Mouse (Mus musculus): ENCODE measurements around the gene Gm11595. TPM values are rescaled to one million over a fixed set of nuclear protein-coding genes. Genes with fewer than 3 reads are reported as not detected.

The Gm11595 gene
- polyA plus RNA-seq, 1 experiment from 2014 or later, result not detected

GRCm38 (mm10) chr11:99768410-99768809 is 4.3 kb downstream of the Gm11595 start:
- no peaks in the 10 kb centered on the region for H3K4me1 ChIP-seq (ENCODE audit: control insufficient read depth, insufficient read depth, low read length)
- no peak overlapping the region for H3K9ac ChIP-seq (replicated peaks; ENCODE audit: low read depth, low read length)
- H3K27ac ChIP-seq (ENCODE audit: low read depth, low read length), result no peak overlapping the region
- no peak for ATAC-seq (ENCODE audit: low read depth)
- H3K4me2 ChIP-seq (ENCODE audit: low read depth, low read length), result no peak overlapping the region
- WGBS, result 88% methylated on average over 2 of the region's 2 CpGs
- no peaks in the 10 kb centered on the region for H3K27me3 ChIP-seq (ENCODE audit: control insufficient read depth, insufficient read depth, low read length)
- no peaks in the 10 kb centered on the region for H3K9me3 ChIP-seq (ENCODE audit: control insufficient read depth, low read length)
- H3K4me3 ChIP-seq (ENCODE audit: low read depth, low read length), result no peak overlapping the region
- no peaks in the 10 kb centered on the region for H3K36me3 ChIP-seq (ENCODE audit: control insufficient read depth, insufficient read depth, low read length)

- Histone ChIP-seq H3K4me3 (ENCODE audit: low read depth, low read length) (no peak overlapping the region), H3K4me2 (ENCODE audit: low read depth, low read length) (no peak overlapping the region), H3K9me3 (ENCODE audit: control insufficient read depth, low read length) (no peaks in the 10 kb centered on the region), H3K4me1 (ENCODE audit: control insufficient read depth, insufficient read depth, low read length) (no peaks in the 10 kb centered on the region), H3K27ac (ENCODE audit: low read depth, low read length) (no peak overlapping the region), H3K36me3 (ENCODE audit: control insufficient read depth, insufficient read depth, low read length) (no peaks in the 10 kb centered on the region), H3K27me3 (ENCODE audit: control insufficient read depth, insufficient read depth, low read length) (no peaks in the 10 kb centered on the region), H3K9ac (replicated peaks; ENCODE audit: low read depth, low read length) (no peak overlapping the region)
- 89% methylated on average over 1 of the region's 1 CpGs for WGBS
- ATAC-seq (ENCODE audit: low read depth), result no peak
These were observed 13.8 kb downstream of the Gm11595 start for GRCm38 (mm10) chr11:99758877-99759276.

- Histone ChIP-seq H3K9me3 (ENCODE audit: control insufficient read depth, low read length) (no peaks in the 10 kb centered on the region), H3K4me1 (ENCODE audit: control insufficient read depth, insufficient read depth, low read length) (no peaks in the 10 kb centered on the region), H3K27me3 (ENCODE audit: control insufficient read depth, insufficient read depth, low read length) (no peaks in the 10 kb centered on the region), H3K4me2 (ENCODE audit: low read depth, low read length) (no peak overlapping the region), H3K36me3 (ENCODE audit: control insufficient read depth, insufficient read depth, low read length) (no peaks in the 10 kb centered on the region), H3K4me3 (ENCODE audit: low read depth, low read length) (no peak overlapping the region), H3K27ac (ENCODE audit: low read depth, low read length) (no peak overlapping the region), H3K9ac (replicated peaks; ENCODE audit: low read depth, low read length) (no peak overlapping the region)
- no peak for ATAC-seq (ENCODE audit: low read depth)
- WGBS, result 91% methylated on average over 3 of the region's 3 CpGs
These were observed 28.7 kb downstream of the Gm11595 start for GRCm38 (mm10) chr11:99743985-99744384.

GRCm38 (mm10) chr11:99734190-99734589 is 38.5 kb downstream of the Gm11595 start, which contains the start of gene Gm14180:
Gm14180 (minus strand) TSS chr11:99734290.
- no peak for ATAC-seq (ENCODE audit: low read depth)

GRCm38 (mm10) chr11:99724061-99724460 is 48.7 kb downstream of the Gm11595 start:
- no peak for ATAC-seq (ENCODE audit: low read depth)
- no peak overlapping the region for H3K9ac ChIP-seq (replicated peaks; ENCODE audit: low read depth, low read length)
- H3K27ac ChIP-seq (ENCODE audit: low read depth, low read length), result no peak overlapping the region
- H3K4me3 ChIP-seq (ENCODE audit: low read depth, low read length), result no peak overlapping the region
- WGBS, result 75% methylated on average over 2 of the region's 2 CpGs
- no peaks in the 10 kb centered on the region for H3K36me3 ChIP-seq (ENCODE audit: control insufficient read depth, insufficient read depth, low read length)
- H3K4me2 ChIP-seq (ENCODE audit: low read depth, low read length), result no peak overlapping the region
- H3K9me3 ChIP-seq (ENCODE audit: control insufficient read depth, low read length), result no peaks in the 10 kb centered on the region
- H3K27me3 ChIP-seq (ENCODE audit: control insufficient read depth, insufficient read depth, low read length), result no peaks in the 10 kb centered on the region
- H3K4me1 ChIP-seq (ENCODE audit: control insufficient read depth, insufficient read depth, low read length), result no peaks in the 10 kb centered on the region

More at GRCm38 (mm10) chr11:99734190-99734589, 38.5 kb downstream of the Gm11595 start, which contains the start of gene Gm14180:
- Histone ChIP-seq H3K4me3 (ENCODE audit: low read depth, low read length) (no peak within 1 kb of the TSS), H3K36me3 (ENCODE audit: control insufficient read depth, insufficient read depth, low read length) (no peaks in the 10 kb centered on the region), H3K9me3 (ENCODE audit: control insufficient read depth, low read length) (no peaks in the 10 kb centered on the region), H3K27ac (ENCODE audit: low read depth, low read length) (no peak within 1 kb of the TSS), H3K4me2 (ENCODE audit: low read depth, low read length) (no peak within 1 kb of the TSS), H3K4me1 (ENCODE audit: control insufficient read depth, insufficient read depth, low read length) (no peaks in the 10 kb centered on the region), H3K9ac (replicated peaks; ENCODE audit: low read depth, low read length) (no peak within 1 kb of the TSS), H3K27me3 (ENCODE audit: control insufficient read depth, insufficient read depth, low read length) (no peaks in the 10 kb centered on the region)
- 72% methylated on average over 2 of the region's 2 CpGs for WGBS

Other genes with a start within 250 kb of the Gm11595 start
- not detected in 2 replicates for gene Krt40, start 229.8 kb downstream of the Gm11595 start, polyA plus RNA-seq (2014; fragmentation: Nextera tagmentation; extraction: Ambion mirVana)
- not detected in 2 replicates for gene Krtap3-3, start 222.0 kb downstream of the Gm11595 start, polyA plus RNA-seq (2014; fragmentation: Nextera tagmentation; extraction: Ambion mirVana)
- gene Krtap3-2, start 216.1 kb downstream of the Gm11595 start, polyA plus RNA-seq (2014; fragmentation: Nextera tagmentation; extraction: Ambion mirVana), result not detected in 2 replicates
- not detected in 2 replicates for gene Gm11939, start 213.4 kb downstream of the Gm11595 start, polyA plus RNA-seq (2014; fragmentation: Nextera tagmentation; extraction: Ambion mirVana)
- gene Krtap3-1, start 206.3 kb downstream of the Gm11595 start, polyA plus RNA-seq (2014; fragmentation: Nextera tagmentation; extraction: Ambion mirVana), result not detected in 2 replicates
- not detected in 2 replicates for gene Krtap1-5, start 191.9 kb downstream of the Gm11595 start, polyA plus RNA-seq (2014; fragmentation: Nextera tagmentation; extraction: Ambion mirVana)
- gene Krtap1-4, start 189.3 kb downstream of the Gm11595 start, polyA plus RNA-seq (2014; fragmentation: Nextera tagmentation; extraction: Ambion mirVana), result not detected in 2 replicates
- not detected in 2 replicates for gene Krtap1-3, start 181.6 kb downstream of the Gm11595 start, polyA plus RNA-seq (2014; fragmentation: Nextera tagmentation; extraction: Ambion mirVana)
- gene Krtap9-3, start 174.8 kb downstream of the Gm11595 start, polyA plus RNA-seq (2014; fragmentation: Nextera tagmentation; extraction: Ambion mirVana), result not detected in 2 replicates
- not detected in 2 replicates for gene Gm11938, start 169.6 kb downstream of the Gm11595 start, polyA plus RNA-seq (2014; fragmentation: Nextera tagmentation; extraction: Ambion mirVana)
- gene Gm11937, start 162.7 kb downstream of the Gm11595 start, polyA plus RNA-seq (2014; fragmentation: Nextera tagmentation; extraction: Ambion mirVana), result not detected in 2 replicates
- gene Krtap2-4, start 158.1 kb downstream of the Gm11595 start, polyA plus RNA-seq (2014; fragmentation: Nextera tagmentation; extraction: Ambion mirVana), result not detected in 2 replicates
- not detected in 2 replicates for gene Gm11562, start 152.5 kb downstream of the Gm11595 start, polyA plus RNA-seq (2014; fragmentation: Nextera tagmentation; extraction: Ambion mirVana)
- gene Krtap4-1, start 144.7 kb downstream of the Gm11595 start, polyA plus RNA-seq (2014; fragmentation: Nextera tagmentation; extraction: Ambion mirVana), result not detected in 2 replicates
- gene Krtap4-2, start 137.8 kb downstream of the Gm11595 start, polyA plus RNA-seq (2014; fragmentation: Nextera tagmentation; extraction: Ambion mirVana), result not detected in 2 replicates
- not detected in 2 replicates for gene Krtap4-7, start 128.8 kb downstream of the Gm11595 start, polyA plus RNA-seq (2014; fragmentation: Nextera tagmentation; extraction: Ambion mirVana)
- gene Gm11555, start 122.7 kb downstream of the Gm11595 start, polyA plus RNA-seq (2014; fragmentation: Nextera tagmentation; extraction: Ambion mirVana), result not detected in 2 replicates
- gene Gm11563, start 114.0 kb downstream of the Gm11595 start, polyA plus RNA-seq (2014; fragmentation: Nextera tagmentation; extraction: Ambion mirVana), result not detected in 2 replicates
- not detected in 2 replicates for gene Krtap4-6, start 107.0 kb downstream of the Gm11595 start, polyA plus RNA-seq (2014; fragmentation: Nextera tagmentation; extraction: Ambion mirVana)
- not detected in 2 replicates for gene Gm14190, start 82.2 kb downstream of the Gm11595 start, polyA plus RNA-seq (2014; fragmentation: Nextera tagmentation; extraction: Ambion mirVana)
- not detected in 2 replicates for gene Gm14180, start 38.6 kb downstream of the Gm11595 start, polyA plus RNA-seq (2014; fragmentation: Nextera tagmentation; extraction: Ambion mirVana)
- gene Krtap4-8, start 7.8 kb upstream of the Gm11595 start, polyA plus RNA-seq (2014; fragmentation: Nextera tagmentation; extraction: Ambion mirVana), result not detected in 2 replicates
- gene Krtap4-9, start 12.3 kb upstream of the Gm11595 start, polyA plus RNA-seq (2014; fragmentation: Nextera tagmentation; extraction: Ambion mirVana), result not detected in 2 replicates
- not detected in 2 replicates for gene Gm11596, start 20.6 kb upstream of the Gm11595 start, polyA plus RNA-seq (2014; fragmentation: Nextera tagmentation; extraction: Ambion mirVana)
- gene Gm11569, start 26.0 kb upstream of the Gm11595 start, polyA plus RNA-seq (2014; fragmentation: Nextera tagmentation; extraction: Ambion mirVana), result not detected in 2 replicates
- gene Gm11554, start 31.5 kb upstream of the Gm11595 start, polyA plus RNA-seq (2014; fragmentation: Nextera tagmentation; extraction: Ambion mirVana), result not detected in 2 replicates
- gene Krtap4-13, start 37.0 kb upstream of the Gm11595 start, polyA plus RNA-seq (2014; fragmentation: Nextera tagmentation; extraction: Ambion mirVana), result not detected in 2 replicates
- not detected in 2 replicates for gene Gm11564, start 42.8 kb upstream of the Gm11595 start, polyA plus RNA-seq (2014; fragmentation: Nextera tagmentation; extraction: Ambion mirVana)
- not detected in 2 replicates for gene 2300003K06Rik, start 65.2 kb upstream of the Gm11595 start, polyA plus RNA-seq (2014; fragmentation: Nextera tagmentation; extraction: Ambion mirVana)
- not detected in 2 replicates for gene Krtap4-16, start 78.7 kb upstream of the Gm11595 start, polyA plus RNA-seq (2014; fragmentation: Nextera tagmentation; extraction: Ambion mirVana)
- not detected in 2 replicates for gene Gm11568, start 85.0 kb upstream of the Gm11595 start, polyA plus RNA-seq (2014; fragmentation: Nextera tagmentation; extraction: Ambion mirVana)
- gene Gm11559, start 91.6 kb upstream of the Gm11595 start, polyA plus RNA-seq (2014; fragmentation: Nextera tagmentation; extraction: Ambion mirVana), result not detected in 2 replicates
- gene Krtap9-1, start 100.5 kb upstream of the Gm11595 start, polyA plus RNA-seq (2014; fragmentation: Nextera tagmentation; extraction: Ambion mirVana), result not detected in 2 replicates
- gene Gm11567, start 106.3 kb upstream of the Gm11595 start, polyA plus RNA-seq (2014; fragmentation: Nextera tagmentation; extraction: Ambion mirVana), result not detected in 2 replicates
- gene Krtap31-1, start 135.0 kb upstream of the Gm11595 start, polyA plus RNA-seq (2014; fragmentation: Nextera tagmentation; extraction: Ambion mirVana), result not detected in 2 replicates
- not detected in 2 replicates for gene Gm11565, start 141.8 kb upstream of the Gm11595 start, polyA plus RNA-seq (2014; fragmentation: Nextera tagmentation; extraction: Ambion mirVana)
- not detected in 2 replicates for gene Krtap31-2, start 163.4 kb upstream of the Gm11595 start, polyA plus RNA-seq (2014; fragmentation: Nextera tagmentation; extraction: Ambion mirVana)
- gene Krtap9-5, start 175.6 kb upstream of the Gm11595 start, polyA plus RNA-seq (2014; fragmentation: Nextera tagmentation; extraction: Ambion mirVana), result not detected in 2 replicates
- gene Krtap29-1, start 206.1 kb upstream of the Gm11595 start, polyA plus RNA-seq (2014; fragmentation: Nextera tagmentation; extraction: Ambion mirVana), result not detected in 2 replicates
- 0.24 TPM in 1 of 2 replicates, not detected in the other for gene Krtap16-1, start 213.7 kb upstream of the Gm11595 start, polyA plus RNA-seq (2014; fragmentation: Nextera tagmentation; extraction: Ambion mirVana)
- 0.56 and 0.86 TPM in 2 replicates for gene Krtap17-1, start 221.1 kb upstream of the Gm11595 start, polyA plus RNA-seq (2014; fragmentation: Nextera tagmentation; extraction: Ambion mirVana)
- not detected in 2 replicates for gene Krt33a, start 243.3 kb upstream of the Gm11595 start, polyA plus RNA-seq (2014; fragmentation: Nextera tagmentation; extraction: Ambion mirVana)